Mouse (Mus musculus): ENCODE results near the gene Klhl26. TPM values are rescaled to one million over a fixed set of nuclear protein-coding genes. Genes with fewer than 3 reads are reported as not detected.

Gene Klhl26
- total RNA-seq, 2 experiments from 2014 or later = 18.7 to 20.4 TPM

GRCm38 (mm10) chr8:70415540-70416451 lies 61.0 kb downstream of the Klhl26 start:
- peak in 1 of 2 experiments; percentile 31 for DNase-seq (ENCODE audit: low spot score in 2 of 2)

GRCm38 (mm10) chr8:70414310-70414946 lies 62.3 kb downstream of the Klhl26 start:
- DNase-seq (ENCODE audit: low spot score in 2 of 2) = no peak

GRCm38 (mm10) chr8:70410281-70410680 lies 66.5 kb downstream of the Klhl26 start:
- DNase-seq (ENCODE audit: low spot score in 2 of 2) = no peak

GRCm38 (mm10) chr8:70409455-70409871 lies 67.3 kb downstream of the Klhl26 start:
- no peak for DNase-seq (ENCODE audit: low spot score in 2 of 2)

GRCm38 (mm10) chr8:70409019-70409418 lies 67.7 kb downstream of the Klhl26 start:
- no peak for DNase-seq (ENCODE audit: low spot score in 2 of 2)

- no peak for DNase-seq (ENCODE audit: low spot score in 2 of 2)
Observed at GRCm38 (mm10) chr8:70408301-70408700, 68.5 kb downstream of the Klhl26 start.

GRCm38 (mm10) chr8:70406427-70407069 lies 70.2 kb downstream of the Klhl26 start:
- no peak for DNase-seq (ENCODE audit: low spot score in 2 of 2)

GRCm38 (mm10) chr8:70405189-70405588 lies 71.6 kb downstream of the Klhl26 start:
- DNase-seq (ENCODE audit: low spot score in 2 of 2) = no peak

GRCm38 (mm10) chr8:70404212-70404611 lies 72.6 kb downstream of the Klhl26 start:
- DNase-seq (ENCODE audit: low spot score in 2 of 2) = no peak

Other genes with a start within 250 kb of the Klhl26 start
- gene Sugp2, start 242.7 kb downstream of the Klhl26 start, total RNA-seq (2021) = 10 to 100 TPM; 54.9 to 62.1 TPM
- gene Armc6, start 242.5 kb downstream of the Klhl26 start, total RNA-seq (2021) = 10 to 100 TPM; 10.1 to 15.1 TPM
- gene Homer3, start 194.1 kb downstream of the Klhl26 start, total RNA-seq (2021) = 10 to 100 TPM; 44.8 to 50.6 TPM
- gene Ddx49, start 174.5 kb downstream of the Klhl26 start, total RNA-seq (2021) = 10 to 100 TPM; 83.3 to 86.8 TPM
- 100 to 1,000 TPM; 188 to 192 TPM for gene Cope, start 174.4 kb downstream of the Klhl26 start, total RNA-seq (2021)
- gene Cers1, start 161.2 kb downstream of the Klhl26 start, total RNA-seq (2021) = 1 to 10 TPM; 6.8 to 7.2 TPM
- gene Gdf1, start 147.2 kb downstream of the Klhl26 start, total RNA-seq (2021) = 1 to 10 TPM in 1 of 2 experiments, under 1 TPM in 1; 0.34 to 1.3 TPM
- gene Upf1, start 123.7 kb downstream of the Klhl26 start, total RNA-seq (2021) = 10 to 100 TPM; 52.5 to 56.1 TPM
- 1 to 10 TPM in 1 of 2 experiments, under 1 TPM in 1; 0.28 to 1.0 TPM for gene Comp, start 103.4 kb downstream of the Klhl26 start, total RNA-seq (2021)
- 10 to 100 TPM; 33.2 to 34.5 TPM for gene Crtc1, start 37.4 kb downstream of the Klhl26 start, total RNA-seq (2021)
- 1 to 10 TPM; 3.6 to 5.0 TPM for gene Tmem59l, start 10.4 kb upstream of the Klhl26 start, total RNA-seq (2021)
- gene Crlf1, start 16.2 kb upstream of the Klhl26 start, total RNA-seq (2021) = under 1 TPM in 1 of 2 experiments, not detected in 1; 0.45 TPM
- gene Rex1bd, start 29.8 kb upstream of the Klhl26 start, total RNA-seq (2021) = 100 to 1,000 TPM; 105 to 109 TPM
- gene Uba52, start 33.8 kb upstream of the Klhl26 start, total RNA-seq (2021) = 1,000 to 10,000 TPM; 1,529 to 1,618 TPM
- gene Fkbp8, start 50.8 kb upstream of the Klhl26 start, total RNA-seq (2021) = 100 to 1,000 TPM; 315 to 322 TPM
- 10 to 100 TPM; 80.4 to 80.5 TPM for gene Kxd1, start 51.0 kb upstream of the Klhl26 start, total RNA-seq (2021)
- 10 to 100 TPM; 31.0 to 32.4 TPM for gene Ell, start 62.5 kb upstream of the Klhl26 start, total RNA-seq (2021)
- gene Isyna1, start 117.4 kb upstream of the Klhl26 start, total RNA-seq (2021) = 10 to 100 TPM; 82.6 to 88.9 TPM
- 100 to 1,000 TPM; 137 to 154 TPM for gene Ssbp4, start 131.9 kb upstream of the Klhl26 start, total RNA-seq (2021)
- gene Lrrc25, start 139.2 kb upstream of the Klhl26 start, total RNA-seq (2021) = 1 to 10 TPM; 2.9 to 3.8 TPM
- 1 to 10 TPM in 1 of 2 experiments, under 1 TPM in 1; 0.59 to 1.8 TPM for gene Gdf15, start 155.5 kb upstream of the Klhl26 start, total RNA-seq (2021)
- gene Pgpep1, start 183.4 kb upstream of the Klhl26 start, total RNA-seq (2021) = 10 to 100 TPM; 62.1 to 76.0 TPM
- gene Lsm4, start 196.3 kb upstream of the Klhl26 start, total RNA-seq (2021) = 10 to 100 TPM; 96.6 to 99.0 TPM
- 100 to 1,000 TPM; 185 to 195 TPM for gene Jund, start 222.0 kb upstream of the Klhl26 start, total RNA-seq (2021)
- under 1 TPM; 0.14 to 0.25 TPM for gene Iqcn, start 226.5 kb upstream of the Klhl26 start, total RNA-seq (2021)
- gene Gm3336, start 241.6 kb upstream of the Klhl26 start, total RNA-seq (2021) = not detected
- gene Pde4c, start 246.8 kb upstream of the Klhl26 start, total RNA-seq (2021) = 1 to 10 TPM; 2.2 to 5.6 TPM

Data from adrenal gland, postnatal 4 days (tissue).